Mouse (Mus musculus): ENCODE data around the gene Crlf1. TPM values are rescaled to one million over a fixed set of nuclear protein-coding genes. Genes with fewer than 3 reads are reported as not detected.

The Crlf1 gene
- polyA plus RNA-seq, 1 experiment from 2014 or later, result 1.9 TPM

GRCm38 (mm10) chr8:70517940-70518643 is 25.1 kb downstream of the Crlf1 start:
- H3K4me3 ChIP-seq, result no peak overlapping the region
- H3K36me3 ChIP-seq, result peaks cover 44% of the 10 kb centered on the region
- no peak overlapping the region for H3K4me2 ChIP-seq (replicated peaks)
- no peak for ATAC-seq (ENCODE audit: low FRiP score, low read depth)
- no peak overlapping the region for H3K9ac ChIP-seq
- 83% methylated on average over 10 of the region's 10 CpGs for WGBS
- peaks cover 9% of the 10 kb centered on the region; the same call in 1 of the 2 replicates for H3K4me1 ChIP-seq
- no peaks in the 10 kb centered on the region for H3K27me3 ChIP-seq (replicated peaks)
- H3K27ac ChIP-seq, result no peak overlapping the region
- no peaks in the 10 kb centered on the region for H3K9me3 ChIP-seq

GRCm38 (mm10) chr8:70519043-70519442 is 26.1 kb downstream of the Crlf1 start:
- Histone ChIP-seq H3K4me1 (peaks cover 9% of the 10 kb centered on the region; the same call in 1 of the 2 replicates), H3K4me2 (replicated peaks) (no peak overlapping the region), H3K36me3 (peaks cover 36% of the 10 kb centered on the region), H3K27ac (no peak overlapping the region), H3K9me3 (no peaks in the 10 kb centered on the region), H3K27me3 (replicated peaks) (no peaks in the 10 kb centered on the region), H3K9ac (no peak overlapping the region), H3K4me3 (no peak overlapping the region)
- WGBS, result 95% methylated on average over 6 of the region's 6 CpGs
- no peak for ATAC-seq (ENCODE audit: low FRiP score, low read depth)

GRCm38 (mm10) chr8:70519606-70520005 is 26.6 kb downstream of the Crlf1 start:
- Histone ChIP-seq H3K4me2 (replicated peaks) (no peak overlapping the region), H3K9ac (no peak overlapping the region), H3K9me3 (no peaks in the 10 kb centered on the region), H3K27ac (no peak overlapping the region), H3K4me3 (no peak overlapping the region), H3K4me1 (peaks cover 9% of the 10 kb centered on the region; the same call in 1 of the 2 replicates), H3K36me3 (peaks cover 32% of the 10 kb centered on the region), H3K27me3 (replicated peaks) (no peaks in the 10 kb centered on the region)
- 74% methylated on average over 2 of the region's 2 CpGs for WGBS
- no peak for ATAC-seq (ENCODE audit: low FRiP score, low read depth)

GRCm38 (mm10) chr8:70522592-70523403 is 29.8 kb downstream of the Crlf1 start:
- WGBS, result under 1% methylated on average over 51 of the region's 51 CpGs

GRCm38 (mm10) chr8:70527111-70527511 is 34.2 kb downstream of the Crlf1 start:
- Histone ChIP-seq H3K4me3 (peak overlapping the region; percentile 75), H3K4me1 (peaks cover 27% of the 10 kb centered on the region), H3K9me3 (no peaks in the 10 kb centered on the region), H3K36me3 (peaks cover 22% of the 10 kb centered on the region), H3K27ac (peak overlapping the region; percentile 50; the same call in 1 of the 2 replicates), H3K4me2 (replicated peaks) (peak overlapping the region; percentile 82), H3K9ac (peak overlapping the region; percentile 77), H3K27me3 (replicated peaks) (no peaks in the 10 kb centered on the region)
- 3% methylated on average over 8 of the region's 8 CpGs for WGBS
- ATAC-seq (ENCODE audit: low FRiP score, low read depth), result peak; percentile 19; the same call in 1 of the 2 replicates

More at GRCm38 (mm10) chr8:70522592-70523403, 29.8 kb downstream of the Crlf1 start:
- Histone ChIP-seq H3K4me2 (replicated peaks) (peak overlapping the region; percentile 82), H3K9ac (peak overlapping the region; percentile 76), H3K4me1 (peaks cover 17% of the 10 kb centered on the region), H3K9me3 (no peaks in the 10 kb centered on the region), H3K27me3 (replicated peaks) (no peaks in the 10 kb centered on the region), H3K36me3 (peaks cover 16% of the 10 kb centered on the region), H3K4me3 (peak overlapping the region; percentile 81), H3K27ac (peak overlapping the region; percentile 60)
- peak; percentile 74 for ATAC-seq (ENCODE audit: low FRiP score, low read depth)

GRCm38 (mm10) chr8:70527512-70528181 is 34.7 kb downstream of the Crlf1 start, which contains the start of the genes Fkbp8 and Kxd1:
TSS of gene Fkbp8 (plus strand) at chr8:70527724.
TSS of gene Kxd1 (minus strand) at chr8:70527956.
- Histone ChIP-seq H3K27ac (peak within 1 kb of the TSS; percentile 50; the same call in 1 of the 2 replicates), H3K9ac (peak within 1 kb of the TSS; percentile 77), H3K36me3 (peaks cover 27% of the 10 kb centered on the region), H3K4me3 (peak within 1 kb of the TSS; percentile 75), H3K9me3 (no peaks in the 10 kb centered on the region), H3K27me3 (replicated peaks) (no peaks in the 10 kb centered on the region), H3K4me2 (replicated peaks) (peak within 1 kb of the TSS; percentile 82), H3K4me1 (peaks cover 21% of the 10 kb centered on the region)
- WGBS, result under 1% methylated on average over 59 of the region's 61 CpGs
- ATAC-seq (ENCODE audit: low FRiP score, low read depth), result peak; percentile 92

GRCm38 (mm10) chr8:70528182-70528797 is 35.3 kb downstream of the Crlf1 start:
- Histone ChIP-seq H3K4me1 (peaks cover 20% of the 10 kb centered on the region), H3K9ac (peak overlapping the region; percentile 77), H3K27me3 (replicated peaks) (no peaks in the 10 kb centered on the region), H3K27ac (0 out of 2 replicates have a peak overlapping the region, but pooled peaks have one; percentile 50), H3K4me3 (peak overlapping the region; percentile 75), H3K9me3 (no peaks in the 10 kb centered on the region), H3K36me3 (peaks cover 33% of the 10 kb centered on the region), H3K4me2 (replicated peaks) (peak overlapping the region; percentile 82)
- 38% methylated on average over 13 of the region's 13 CpGs for WGBS
- no peak for ATAC-seq (ENCODE audit: low FRiP score, low read depth)

GRCm38 (mm10) chr8:70529299-70529698 is 36.3 kb downstream of the Crlf1 start:
- peaks cover 43% of the 10 kb centered on the region for H3K36me3 ChIP-seq
- no peak overlapping the region for H3K4me3 ChIP-seq
- no peaks in the 10 kb centered on the region for H3K9me3 ChIP-seq
- H3K9ac ChIP-seq, result no peak overlapping the region
- H3K27me3 ChIP-seq (replicated peaks), result no peaks in the 10 kb centered on the region
- WGBS, result 85% methylated on average over 5 of the region's 5 CpGs
- no peak overlapping the region for H3K27ac ChIP-seq
- peaks cover 20% of the 10 kb centered on the region for H3K4me1 ChIP-seq
- 0 out of 2 replicates have a peak overlapping the region, but pooled peaks have one; percentile 14 for H3K4me2 ChIP-seq (replicated peaks)
- no peak for ATAC-seq (ENCODE audit: low FRiP score, low read depth)

- no peaks in the 10 kb centered on the region for H3K27me3 ChIP-seq (replicated peaks)
- H3K4me1 ChIP-seq, result peaks cover 20% of the 10 kb centered on the region
- ATAC-seq (ENCODE audit: low FRiP score, low read depth), result no peak
- peaks cover 48% of the 10 kb centered on the region for H3K36me3 ChIP-seq
- H3K4me3 ChIP-seq, result no peak overlapping the region
- H3K27ac ChIP-seq, result no peak overlapping the region
- no peak overlapping the region for H3K4me2 ChIP-seq (replicated peaks)
- WGBS, result 97% methylated on average over 3 of the region's 3 CpGs
- no peak overlapping the region for H3K9ac ChIP-seq
- H3K9me3 ChIP-seq, result no peaks in the 10 kb centered on the region
Observed at GRCm38 (mm10) chr8:70529741-70530161, 36.8 kb downstream of the Crlf1 start.

GRCm38 (mm10) chr8:70530314-70530713 is 37.4 kb downstream of the Crlf1 start:
- no peak for ATAC-seq (ENCODE audit: low FRiP score, low read depth)
- Histone ChIP-seq H3K27me3 (replicated peaks) (no peaks in the 10 kb centered on the region), H3K9me3 (no peaks in the 10 kb centered on the region), H3K36me3 (peaks cover 54% of the 10 kb centered on the region), H3K27ac (no peak overlapping the region), H3K4me3 (no peak overlapping the region), H3K9ac (no peak overlapping the region), H3K4me2 (replicated peaks) (no peak overlapping the region), H3K4me1 (peaks cover 20% of the 10 kb centered on the region)
- 89% methylated on average over 2 of the region's 2 CpGs for WGBS

- 91% methylated on average over 12 of the region's 12 CpGs for WGBS
- no peak overlapping the region for H3K9ac ChIP-seq
Observed at GRCm38 (mm10) chr8:70534281-70534680, 41.3 kb downstream of the Crlf1 start.

More at GRCm38 (mm10) chr8:70534281-70534680, 41.3 kb downstream of the Crlf1 start:
- Histone ChIP-seq H3K4me3 (no peak overlapping the region), H3K27ac (no peak overlapping the region), H3K4me2 (replicated peaks) (no peak overlapping the region), H3K36me3 (peaks cover 74% of the 10 kb centered on the region), H3K27me3 (replicated peaks) (no peaks in the 10 kb centered on the region), H3K9me3 (no peaks in the 10 kb centered on the region), H3K4me1 (peaks cover 10% of the 10 kb centered on the region)
- ATAC-seq (ENCODE audit: low FRiP score, low read depth), result no peak

Data from neural tube, embryonic 12.5 days (tissue).